ENCODE assay signal across 8 mouse cellular contexts in the genomic region with DNA sequence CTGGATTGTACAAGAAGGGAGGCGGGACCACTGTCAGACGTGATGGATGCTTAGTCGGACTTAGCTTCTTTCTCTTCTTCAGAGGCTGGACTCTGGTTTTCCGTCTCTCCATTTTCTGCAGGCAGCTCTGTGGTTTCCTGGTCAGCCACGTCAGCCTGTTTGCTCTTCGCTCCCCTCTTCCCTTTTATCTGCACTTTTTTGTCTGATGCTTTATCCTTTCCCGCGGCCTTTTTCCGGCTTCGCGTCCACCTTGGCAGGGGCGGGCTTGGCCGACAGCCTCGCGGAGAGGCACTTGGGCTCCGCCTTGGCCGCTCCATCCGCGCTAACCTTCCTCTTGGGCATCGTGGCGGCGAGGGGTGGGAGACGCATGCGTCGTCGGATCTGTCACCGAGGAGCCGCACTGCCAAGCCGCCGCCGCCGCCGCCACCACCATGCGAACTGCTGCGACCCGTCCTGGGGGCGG. TPM values are rescaled to one million over a fixed set of nuclear protein-coding genes. Genes with fewer than 3 reads are reported as not detected.
DNase-seq lines count a peak whose midpoint lies in the region; ATAC-seq lines count a peak whose summit lies in the region.
"Not testable (repeated sequence)": the region's sequence is repeated elsewhere in the genome, so short reads cannot be mapped to it uniquely, and the experiment has no call there.

No protein-coding gene starts in this region.

- peak overlapping the region; percentile 32 for H3K4me3 ChIP-seq in hindbrain, embryonic 14.5 days (replicated peaks; ENCODE audit: low read length)

- 18% methylated on average over 37 of the region's 37 CpGs for WGBS in hindbrain, embryonic 14.5 days

- H3K9me3 ChIP-seq in hindbrain, embryonic 14.5 days (ENCODE audit: control insufficient read depth, low read length) = not testable (repeated sequence)

- H3K9ac ChIP-seq in hindbrain, embryonic 14.5 days = not testable (repeated sequence)

- not testable (repeated sequence) for H3K36me3 ChIP-seq in hindbrain, embryonic 14.5 days (replicated peaks; ENCODE audit: control insufficient read depth, insufficient read depth)

- peak overlapping the region; percentile 44 for H3K4me2 ChIP-seq in hindbrain, embryonic 14.5 days (replicated peaks)

- peak; percentile 17 for DNase-seq in T-cell, adult 2 months (ENCODE audit: low spot score)
- peak; percentile 25 to 60 for DNase-seq in cerebellum, postnatal 4 days (ENCODE audit: low spot score in 2 of 2)
- peak; percentile 55 for DNase-seq in frontal cortex, postnatal 36 days (ENCODE audit: low spot score in 2 of 2)
- peak; percentile 57 for DNase-seq in hindbrain, embryonic 14.5 days (ENCODE audit: low spot score)
- DNase-seq in layer of hippocampus, postnatal 25 days (ENCODE audit: extremely low spot score in 1 of 2, low spot score in 1 of 2) = peak; percentile 34 to 39
- peak; percentile 50 for DNase-seq in lung, postnatal 10 days
- peak; percentile 68 for DNase-seq in retina, embryonic 14.5 days (ENCODE audit: low spot score)
- peak; percentile 10 to 26 for DNase-seq in thymus, postnatal 36 days

- peak; percentile 94 for ATAC-seq in hindbrain, embryonic 14.5 days (ENCODE audit: low FRiP score)

- not testable (repeated sequence) for H3K4me1 ChIP-seq in hindbrain, embryonic 14.5 days (replicated peaks; ENCODE audit: control insufficient read depth, insufficient read depth, low read length)

- H3K27ac ChIP-seq in hindbrain, embryonic 14.5 days = peak overlapping the region; percentile 72

- H3K27me3 ChIP-seq in hindbrain, embryonic 14.5 days (ENCODE audit: control insufficient read depth, insufficient read depth, low read length) = not testable (repeated sequence)

RNA-seq across cellular contexts. Expression of gene Vbp1, which starts 38.9 kb away (rescaled TPM):
- polyA plus RNA-seq in hindbrain, embryonic 14.5 days (2014; fragmentation: Nextera tagmentation; extraction: Ambion mirVana) = 340 and 346 TPM in 2 replicates
- total RNA-seq in layer of hippocampus, postnatal 25 days (2021) = 10 to 100 TPM; 69.1 to 78.1 TPM

RNA-seq across cellular contexts. Expression of gene Brcc3, which starts 58.8 kb away (rescaled TPM):
- 39.2 and 48.3 TPM in 2 replicates for polyA plus RNA-seq in hindbrain, embryonic 14.5 days (2014; fragmentation: Nextera tagmentation; extraction: Ambion mirVana)
- total RNA-seq in layer of hippocampus, postnatal 25 days (2021) = 10 to 100 TPM; 33.3 to 34.9 TPM

RNA-seq across cellular contexts. Expression of gene Mtcp1, which starts 58.8 kb away (rescaled TPM):
- 6.2 and 6.5 TPM in 2 replicates for polyA plus RNA-seq in hindbrain, embryonic 14.5 days (2014; fragmentation: Nextera tagmentation; extraction: Ambion mirVana)
- 1 to 10 TPM; 6.1 to 8.7 TPM for total RNA-seq in layer of hippocampus, postnatal 25 days (2021)

RNA-seq across cellular contexts. Expression of gene Cmc4, which starts 58.8 kb away (rescaled TPM):
- polyA plus RNA-seq in hindbrain, embryonic 14.5 days (2014; fragmentation: Nextera tagmentation; extraction: Ambion mirVana) = 22.8 and 29.4 TPM in 2 replicates
- total RNA-seq in layer of hippocampus, postnatal 25 days (2021) = 10 to 100 TPM; 12.4 to 15.1 TPM

Comparison
In these comparisons a context has a peak if more than half of its experiments do, and no peak if none do; other contexts are left out.
1. Peak in every context shown above with its lines: DNase-seq, ATAC-seq, H3K4me3 ChIP-seq and H3K27ac ChIP-seq.
2. DNase-seq: peak in every context shown above with its lines; median percentile 68 in retina, embryonic 14.5 days; 57 in hindbrain, embryonic 14.5 days; 55 in frontal cortex, postnatal 36 days; 50 in lung, postnatal 10 days; 42 in cerebellum, postnatal 4 days; 36 in layer of hippocampus, postnatal 25 days; 18 in thymus, postnatal 36 days; 17 in T-cell, adult 2 months.